Mouse (Mus musculus): Measurements from ENCODE around the gene Olfr532.
"Not testable (repeated sequence)": the region's sequence is repeated elsewhere in the genome, so short reads cannot be mapped to it uniquely, and the experiment has no call there.

The Olfr532 gene

GRCm38 (mm10) chr7:140421539-140421938 is at the start of gene Olfr532:
TSS of gene Olfr532 (minus strand) at chr7:140421639.
- no peak for DNase-seq (ENCODE audit: low spot score)

DNA sequence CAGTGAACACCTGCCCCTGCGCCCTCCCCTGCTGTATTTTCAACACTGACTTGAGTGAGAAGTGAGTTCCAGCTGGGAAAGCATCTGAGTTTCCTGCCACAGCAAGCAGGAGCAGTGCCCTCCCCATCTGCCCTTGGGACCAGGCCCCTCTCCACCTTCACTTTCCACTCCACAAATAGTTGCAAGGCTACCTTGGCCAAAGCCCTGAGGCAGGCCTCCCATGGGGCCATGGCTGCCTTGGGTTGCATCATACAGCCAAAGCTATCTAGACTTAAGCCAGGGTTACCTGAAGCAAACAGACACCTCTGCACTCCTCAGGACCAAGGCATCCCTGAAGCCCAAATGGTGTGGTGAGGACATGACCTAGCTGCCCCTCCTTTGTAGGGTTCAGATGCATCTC is 41.6 kb upstream of the Olfr532 start, which contains the start of gene Olfr533:
Olfr533 (plus strand) TSS at position 301 of the 400 bp plus-strand sequence.
- not testable (repeated sequence) for DNase-seq (ENCODE audit: low spot score)

DNA sequence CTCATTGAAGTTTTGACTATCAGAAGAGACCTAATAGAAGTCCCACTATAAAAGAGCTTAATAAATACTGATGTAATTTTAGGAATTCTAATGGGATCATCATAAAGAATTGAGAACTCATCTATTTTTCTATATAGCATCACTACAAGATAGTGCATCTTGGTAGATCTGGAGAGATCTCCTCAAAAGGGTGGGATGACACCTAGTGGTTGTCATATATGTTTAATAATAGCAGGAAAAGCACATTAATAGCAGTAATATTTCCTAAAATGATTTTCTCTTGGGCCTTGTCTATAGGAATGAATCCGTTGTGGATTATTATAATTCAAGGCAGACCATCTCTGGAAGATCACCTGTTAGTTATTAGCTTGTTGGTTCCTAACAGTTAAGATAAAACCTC is 21.7 kb upstream of the Olfr532 start:
- DNase-seq (ENCODE audit: low spot score), result no peak

- no peak for DNase-seq (ENCODE audit: low spot score)
These were observed 18.6 kb downstream of the Olfr532 start, which contains the start of gene Olfr531 for GRCm38 (mm10) chr7:140402818-140403217. TSS of gene Olfr531 (minus strand) at chr7:140402918.

DNA sequence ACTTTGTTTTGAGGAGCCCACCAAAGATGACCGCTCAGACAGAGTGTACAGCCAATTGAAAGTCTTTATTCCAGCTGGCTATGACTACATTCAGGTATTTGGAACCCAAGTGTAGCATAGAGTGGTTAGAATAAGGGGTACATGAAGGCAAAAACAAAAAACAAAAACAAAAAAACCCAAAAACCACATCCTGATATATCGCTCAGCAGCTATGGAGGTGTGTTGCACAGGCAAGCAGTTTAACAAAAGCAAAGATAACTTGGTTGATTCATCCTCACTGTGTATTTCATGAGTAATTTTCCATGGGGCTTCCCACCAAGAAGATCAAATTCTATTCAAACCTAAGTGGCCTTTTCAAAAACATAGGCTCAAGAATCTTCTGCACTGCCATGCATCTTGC is 44.5 kb downstream of the Olfr532 start:
- no peak for DNase-seq (ENCODE audit: low spot score)

- DNase-seq (ENCODE audit: low spot score), result no peak
These were observed 45.2 kb downstream of the Olfr532 start, which contains the start of gene Olfr530 for GRCm38 (mm10) chr7:140376231-140376630. TSS of gene Olfr530 (minus strand) at chr7:140376331.

DNA sequence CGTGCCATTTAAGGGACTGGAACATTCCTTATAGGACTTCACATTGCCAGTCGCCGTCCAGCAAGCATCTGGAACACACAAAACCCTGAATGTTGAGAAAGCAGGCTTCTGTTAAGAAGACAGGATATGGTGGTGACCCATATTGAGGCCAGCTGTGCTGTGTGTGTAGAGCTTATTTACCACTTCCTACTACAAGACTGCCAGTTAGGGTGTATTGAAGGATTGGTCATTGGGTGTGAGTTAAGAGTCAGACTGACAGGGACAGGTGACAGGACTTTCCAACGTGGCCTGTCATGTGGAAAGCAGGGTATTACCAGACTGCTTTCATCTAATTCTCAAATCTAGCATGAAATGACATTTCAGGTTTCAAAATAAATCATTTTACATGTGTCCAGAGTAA is 47.1 kb downstream of the Olfr532 start:
- peak; percentile 8 for DNase-seq (ENCODE audit: low spot score)

Measured in T-cell, adult 2 months (primary cell).